Mouse (Mus musculus) neutrophil, adult 65 days (primary cell): Measurements from ENCODE around the gene Bfsp2. TPM values are rescaled to one million over a fixed set of nuclear protein-coding genes. Genes with fewer than 3 reads are reported as not detected.

Experiments
- total RNA-seq: library from RNA; stranded (reverse); gene quantifications from 2 replicates; pipeline ENCODE4 v1.2.4, GENCODE M21; 2023

Bfsp2 gene
- 0.61 TPM in 1 of 2 replicates, not detected in the other for total RNA-seq

DNA sequence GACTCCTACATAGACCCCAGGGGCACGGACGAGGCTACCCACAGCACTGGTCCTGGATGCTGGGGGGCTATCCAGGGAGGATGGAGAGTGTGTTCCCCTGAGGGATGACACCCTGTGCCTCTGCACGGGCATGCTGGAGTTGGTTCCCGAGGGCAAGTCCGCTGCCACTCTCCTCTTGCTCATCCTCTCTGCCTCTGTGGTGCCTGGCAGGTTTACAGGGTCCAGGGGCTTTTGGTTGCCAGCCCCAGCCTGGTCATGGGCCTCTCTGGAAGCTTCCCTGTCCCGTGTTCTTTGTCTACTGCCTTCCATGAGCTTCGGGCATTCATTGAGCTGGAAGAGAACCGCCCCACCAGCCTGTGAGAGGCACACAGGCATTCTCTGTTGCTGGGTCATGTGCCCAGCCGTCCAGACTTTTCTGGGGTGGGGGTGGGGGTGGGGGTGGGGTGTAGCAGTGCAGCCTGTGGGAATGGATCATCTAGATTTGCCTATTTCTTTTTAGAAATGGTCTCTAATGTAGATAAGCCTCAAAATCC lies at the start of gene Bfsp2:
Bfsp2 (minus strand) TSS at position 377 of the 533 bp plus-strand sequence.

Other genes starting within 250 kb of the Bfsp2 start
- gene Trf, start 250.0 kb downstream of the Bfsp2 start, total RNA-seq, result 61.9 and 67.0 TPM in 2 replicates
- gene 1300017J02Rik, start 175.3 kb downstream of the Bfsp2 start, total RNA-seq, result 0.60 and 1.2 TPM in 2 replicates
- 63.1 and 103 TPM in 2 replicates for gene Topbp1, start 175.2 kb downstream of the Bfsp2 start, total RNA-seq
- 76.1 and 79.0 TPM in 2 replicates for gene Cdv3, start 114.6 kb downstream of the Bfsp2 start, total RNA-seq